Mouse (Mus musculus): ENCODE results near the gene Ube2j2. TPM values are rescaled to one million over a fixed set of nuclear protein-coding genes. Genes with fewer than 3 reads are reported as not detected.
A peak's percentile ranks its signal among the peaks of the same experiment; 100 is the strongest.

The Ube2j2 gene
- polyA plus RNA-seq, 1 experiment from 2014 or later: 157 TPM

- peaks cover 43% of the 10 kb centered on the region for H3K36me3 ChIP-seq
- WGBS: 79% methylated on average over 7 of the region's 7 CpGs
- no peak for DNase-seq (ENCODE audit: low spot score)
- H3K27me3 ChIP-seq (ENCODE audit: insufficient read depth, poor library complexity, severe bottlenecking): no peaks in the 10 kb centered on the region
- H3K4me1 ChIP-seq (replicated peaks): no peaks in the 10 kb centered on the region
- no peak overlapping the region for H3K27ac ChIP-seq
- no peaks in the 10 kb centered on the region for H3K9me3 ChIP-seq
- no peak overlapping the region for H3K4me3 ChIP-seq
These were observed 35.4 kb upstream of the Ube2j2 start for GRCm38 (mm10) chr4:155908281-155908680.

GRCm38 (mm10) chr4:155908751-155909150, 34.9 kb upstream of the Ube2j2 start:
- no peak for DNase-seq (ENCODE audit: low spot score)
- no peaks in the 10 kb centered on the region for H3K4me1 ChIP-seq (replicated peaks)
- H3K36me3 ChIP-seq: peaks cover 39% of the 10 kb centered on the region
- H3K27me3 ChIP-seq (ENCODE audit: insufficient read depth, poor library complexity, severe bottlenecking): no peaks in the 10 kb centered on the region
- no peak overlapping the region for H3K27ac ChIP-seq
- H3K4me3 ChIP-seq: no peak overlapping the region
- WGBS: 93% methylated on average over 4 of the region's 4 CpGs
- no peaks in the 10 kb centered on the region for H3K9me3 ChIP-seq

GRCm38 (mm10) chr4:155932031-155932430, 11.6 kb upstream of the Ube2j2 start:
- no peak overlapping the region for H3K4me3 ChIP-seq
- no peaks in the 10 kb centered on the region for H3K27me3 ChIP-seq (ENCODE audit: insufficient read depth, poor library complexity, severe bottlenecking)
- DNase-seq (ENCODE audit: low spot score): no peak
- peaks cover 9% of the 10 kb centered on the region; the same call in 1 of the 2 replicates for H3K4me1 ChIP-seq (replicated peaks)
- H3K27ac ChIP-seq: no peak overlapping the region
- 78% methylated on average over 1 of the region's 1 CpGs for WGBS
- no peaks in the 10 kb centered on the region for H3K9me3 ChIP-seq
- H3K36me3 ChIP-seq: no peaks in the 10 kb centered on the region

GRCm38 (mm10) chr4:155943049-155943452, 580 bp upstream of the Ube2j2 start:
- Histone ChIP-seq H3K9me3 (no peaks in the 10 kb centered on the region), H3K4me1 (replicated peaks) (peaks cover 23% of the 10 kb centered on the region), H3K27ac (peak overlapping the region; percentile 94), H3K4me3 (peak overlapping the region; percentile 97), H3K27me3 (ENCODE audit: insufficient read depth, poor library complexity, severe bottlenecking) (no peaks in the 10 kb centered on the region), H3K36me3 (peaks cover 24% of the 10 kb centered on the region)
- no peak for DNase-seq (ENCODE audit: low spot score)
- under 1% methylated on average over 17 of the region's 17 CpGs for WGBS

- Histone ChIP-seq H3K4me3 (peak overlapping the region; percentile 97), H3K9me3 (no peaks in the 10 kb centered on the region), H3K27ac (peak overlapping the region; percentile 94), H3K27me3 (ENCODE audit: insufficient read depth, poor library complexity, severe bottlenecking) (no peaks in the 10 kb centered on the region), H3K36me3 (peaks cover 36% of the 10 kb centered on the region), H3K4me1 (replicated peaks) (peaks cover 23% of the 10 kb centered on the region)
- DNase-seq (ENCODE audit: low spot score): no peak
- 1% methylated on average over 17 of the region's 17 CpGs for WGBS
These were observed 640 bp downstream of the Ube2j2 start for GRCm38 (mm10) chr4:155944271-155944670.

- Histone ChIP-seq H3K4me3 (no peak overlapping the region), H3K36me3 (peaks cover 64% of the 10 kb centered on the region), H3K27me3 (ENCODE audit: insufficient read depth, poor library complexity, severe bottlenecking) (no peaks in the 10 kb centered on the region), H3K27ac (no peak overlapping the region), H3K4me1 (replicated peaks) (peaks cover 23% of the 10 kb centered on the region), H3K9me3 (no peaks in the 10 kb centered on the region)
- DNase-seq (ENCODE audit: low spot score): no peak
These were observed 3.5 kb downstream of the Ube2j2 start for GRCm38 (mm10) chr4:155947094-155947493.

- Histone ChIP-seq H3K4me3 (no peak overlapping the region), H3K27me3 (ENCODE audit: insufficient read depth, poor library complexity, severe bottlenecking) (no peaks in the 10 kb centered on the region), H3K4me1 (replicated peaks) (no peaks in the 10 kb centered on the region), H3K27ac (no peak overlapping the region), H3K9me3 (no peaks in the 10 kb centered on the region), H3K36me3 (peaks cover 83% of the 10 kb centered on the region)
- DNase-seq (ENCODE audit: low spot score): no peak
- 94% methylated on average over 6 of the region's 6 CpGs for WGBS
These were observed 11.9 kb downstream of the Ube2j2 start for GRCm38 (mm10) chr4:155955491-155955890.

- Histone ChIP-seq H3K4me1 (replicated peaks) (peaks cover 26% of the 10 kb centered on the region), H3K36me3 (peaks cover 60% of the 10 kb centered on the region), H3K27ac (no peak overlapping the region), H3K4me3 (no peak overlapping the region), H3K9me3 (no peaks in the 10 kb centered on the region), H3K27me3 (ENCODE audit: insufficient read depth, poor library complexity, severe bottlenecking) (no peaks in the 10 kb centered on the region)
- 13% methylated on average over 5 of the region's 5 CpGs for WGBS
- DNase-seq (ENCODE audit: low spot score): peak; percentile 77
These were observed 15.6 kb downstream of the Ube2j2 start for GRCm38 (mm10) chr4:155959275-155959674.

- under 1% methylated on average over 42 of the region's 42 CpGs for WGBS
- peaks cover 26% of the 10 kb centered on the region for H3K4me1 ChIP-seq (replicated peaks)
- peaks cover 55% of the 10 kb centered on the region for H3K36me3 ChIP-seq
- DNase-seq (ENCODE audit: low spot score): peak; percentile 64
- H3K4me3 ChIP-seq: peak within 1 kb of the TSS; percentile 58
- H3K9me3 ChIP-seq: no peaks in the 10 kb centered on the region
- no peaks in the 10 kb centered on the region for H3K27me3 ChIP-seq (ENCODE audit: insufficient read depth, poor library complexity, severe bottlenecking)
- peak within 1 kb of the TSS; percentile 83 for H3K27ac ChIP-seq
These were observed 18.7 kb downstream of the Ube2j2 start, which contains the start of gene C1qtnf12 for GRCm38 (mm10) chr4:155962167-155962971. C1qtnf12 (plus strand) TSS chr4:155962318.

- 56% methylated on average over 7 of the region's 7 CpGs for WGBS
- H3K27me3 ChIP-seq (ENCODE audit: insufficient read depth, poor library complexity, severe bottlenecking): no peaks in the 10 kb centered on the region
- H3K9me3 ChIP-seq: no peaks in the 10 kb centered on the region
- H3K36me3 ChIP-seq: peaks cover 48% of the 10 kb centered on the region
- peak overlapping the region; percentile 83 for H3K27ac ChIP-seq
- H3K4me1 ChIP-seq (replicated peaks): peaks cover 26% of the 10 kb centered on the region
- DNase-seq (ENCODE audit: low spot score): no peak
- peak overlapping the region; percentile 58 for H3K4me3 ChIP-seq
These were observed 19.5 kb downstream of the Ube2j2 start for GRCm38 (mm10) chr4:155963106-155963505.

- Histone ChIP-seq H3K9me3 (no peaks in the 10 kb centered on the region), H3K27ac (no peak overlapping the region), H3K4me1 (replicated peaks) (peaks cover 26% of the 10 kb centered on the region), H3K4me3 (no peak overlapping the region), H3K27me3 (ENCODE audit: insufficient read depth, poor library complexity, severe bottlenecking) (no peaks in the 10 kb centered on the region), H3K36me3 (peaks cover 41% of the 10 kb centered on the region)
- 88% methylated on average over 11 of the region's 11 CpGs for WGBS
- DNase-seq (ENCODE audit: low spot score): no peak
These were observed 20.8 kb downstream of the Ube2j2 start for GRCm38 (mm10) chr4:155964396-155964795.

GRCm38 (mm10) chr4:155969043-155969653, 25.5 kb downstream of the Ube2j2 start:
- no peaks in the 10 kb centered on the region for H3K9me3 ChIP-seq
- WGBS: 86% methylated on average over 13 of the region's 13 CpGs

GRCm38 (mm10) chr4:155970286-155970685, 26.7 kb downstream of the Ube2j2 start:
- 89% methylated on average over 5 of the region's 5 CpGs for WGBS
- DNase-seq (ENCODE audit: low spot score): no peak
- Histone ChIP-seq H3K27me3 (ENCODE audit: insufficient read depth, poor library complexity, severe bottlenecking) (no peaks in the 10 kb centered on the region), H3K27ac (no peak overlapping the region; the same call in 1 of the 2 replicates), H3K36me3 (peaks cover 14% of the 10 kb centered on the region), H3K4me1 (replicated peaks) (peaks cover 15% of the 10 kb centered on the region), H3K9me3 (no peaks in the 10 kb centered on the region), H3K4me3 (no peak overlapping the region)

More at GRCm38 (mm10) chr4:155969043-155969653, 25.5 kb downstream of the Ube2j2 start:
- Histone ChIP-seq H3K27ac (no peak overlapping the region; the same call in 1 of the 2 replicates), H3K27me3 (ENCODE audit: insufficient read depth, poor library complexity, severe bottlenecking) (no peaks in the 10 kb centered on the region), H3K4me3 (no peak overlapping the region), H3K4me1 (replicated peaks) (peaks cover 15% of the 10 kb centered on the region), H3K36me3 (peaks cover 26% of the 10 kb centered on the region)
- no peak for DNase-seq (ENCODE audit: low spot score)

Data from hindbrain, embryonic 10.5 days (tissue).